Mouse (Mus musculus): ENCODE results near the gene Matn4. TPM values are rescaled to one million over a fixed set of nuclear protein-coding genes. Genes with fewer than 3 reads are reported as not detected.
A peak's percentile ranks its signal among the peaks of the same experiment; 100 is the strongest.

Matn4 gene
- total RNA-seq (2021) = under 1 TPM; 0.26 to 0.43 TPM
- 0.70 and 0.82 TPM in 2 replicates for polyA plus RNA-seq (2012; rRNA removed)
- long read RNA-seq = 0 reads

- WGBS = 26% methylated on average over 9 of the region's 9 CpGs
- TF ChIP-seq POLR2A (IDR thresholded peaks at IDR 0.05; ENCODE audit: insufficient read depth, low read depth, low read length) = no peak
- no peak for TF ChIP-seq CTCF (IDR thresholded peaks at IDR 0.05)
- no peak for TF ChIP-seq EP300 (IDR thresholded peaks at IDR 0.05; ENCODE audit: insufficient read depth, low read depth, low read length)
- peak within 1 kb of the TSS; percentile 33 for H3K9ac ChIP-seq (ENCODE audit: low read depth, low read length)
- peak within 1 kb of the TSS; percentile 43 for H3K4me3 ChIP-seq
- H3K27ac ChIP-seq = no peak within 1 kb of the TSS
- intact Hi-C loops (cut with DNase I) = loop anchor here (10.0 kb wide), 1 partner anchor 270 kb away; no protein-coding TSS in a partner anchor
- H3K27me3 ChIP-seq (ENCODE audit: control insufficient read depth, insufficient read depth, low read length) = peaks cover 8% of the 10 kb centered on the region
- H3K4me1 ChIP-seq (ENCODE audit: control insufficient read depth, insufficient read depth, low read length) = peaks cover 2% of the 10 kb centered on the region; the same call in 1 of the 2 replicates
- H3K79me2 ChIP-seq (replicated peaks; ENCODE audit: control insufficient read depth, insufficient read depth, low read length) = no peaks in the 10 kb centered on the region
- DNase-seq = no peak
- H3K36me3 ChIP-seq (ENCODE audit: control insufficient read depth, insufficient read depth, low read length) = no peaks in the 10 kb centered on the region
These were observed at the start of gene Matn4 for GRCm38 (mm10) chr2:164405060-164405459. Gene Matn4, minus strand, starts transcription at chr2:164405160.

- intact Hi-C loops (cut with DNase I) = no loop called here
- 80% methylated on average over 7 of the region's 7 CpGs for WGBS
- no peak overlapping the region for H3K4me3 ChIP-seq
- no peaks in the 10 kb centered on the region for H3K79me2 ChIP-seq (replicated peaks; ENCODE audit: control insufficient read depth, insufficient read depth, low read length)
- no peaks in the 10 kb centered on the region for H3K27me3 ChIP-seq (ENCODE audit: control insufficient read depth, insufficient read depth, low read length)
- H3K4me1 ChIP-seq (ENCODE audit: control insufficient read depth, insufficient read depth, low read length) = peaks cover 16% of the 10 kb centered on the region
- H3K27ac ChIP-seq = no peak overlapping the region
- no peak for TF ChIP-seq POLR2A (IDR thresholded peaks at IDR 0.05; ENCODE audit: insufficient read depth, low read depth, low read length)
- peak in 1 of 2 experiments; percentile 2 for DNase-seq
- no peaks in the 10 kb centered on the region for H3K36me3 ChIP-seq (ENCODE audit: control insufficient read depth, insufficient read depth, low read length)
- H3K9ac ChIP-seq (ENCODE audit: low read depth, low read length) = no peak overlapping the region
These were observed 49.0 kb upstream of the Matn4 start for GRCm38 (mm10) chr2:164453887-164454500.

DNA sequence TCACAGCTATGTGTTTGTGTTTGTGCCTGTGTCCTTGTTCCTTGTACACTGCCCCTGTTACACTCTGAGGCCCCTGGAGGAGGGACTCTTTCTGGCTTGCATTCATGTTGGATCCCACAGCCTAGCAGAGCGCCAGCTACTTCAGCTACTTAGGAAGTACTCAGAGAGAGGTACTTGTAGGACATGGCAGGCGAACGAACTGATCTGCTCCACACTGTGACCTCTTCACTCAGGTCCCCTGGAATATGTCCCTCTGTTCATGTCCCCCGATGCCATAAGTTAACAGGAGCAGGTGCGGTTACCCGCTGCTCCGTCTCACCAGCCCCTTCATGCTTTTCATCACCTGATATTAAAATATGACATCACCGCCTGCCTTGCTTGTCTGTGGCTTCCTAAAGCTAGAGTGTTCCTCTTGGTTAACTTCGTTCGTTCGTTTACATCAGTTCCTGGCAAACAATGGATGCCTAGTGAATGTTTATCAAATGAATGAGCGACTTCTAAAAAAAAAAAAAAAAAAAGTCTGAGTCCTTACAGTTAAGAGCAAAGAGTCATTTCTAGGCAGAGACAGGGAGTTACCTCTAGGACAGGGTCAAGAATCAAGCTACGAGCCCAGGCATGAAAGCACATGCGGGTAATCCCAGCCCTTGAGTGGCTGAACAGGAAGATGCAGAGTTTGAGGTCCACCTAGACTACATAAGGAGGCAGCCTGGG, 48.2 kb upstream of the Matn4 start:
- TF ChIP-seq EP300 (IDR thresholded peaks at IDR 0.05; ENCODE audit: insufficient read depth, low read depth, low read length) (peak; percentile 55; the same call in 1 of the 2 replicates), CTCF (IDR thresholded peaks at IDR 0.05) (no peak), POLR2A (IDR thresholded peaks at IDR 0.05; ENCODE audit: insufficient read depth, low read depth, low read length) (0 out of 2 replicates have a peak, but pooled peaks have one; percentile 11)
- no peak overlapping the region; the same call in 1 of the 2 replicates for H3K27ac ChIP-seq
- intact Hi-C loops (cut with DNase I) = no loop called here
- H3K27me3 ChIP-seq (ENCODE audit: control insufficient read depth, insufficient read depth, low read length) = no peaks in the 10 kb centered on the region
- H3K79me2 ChIP-seq (replicated peaks; ENCODE audit: control insufficient read depth, insufficient read depth, low read length) = no peaks in the 10 kb centered on the region
- H3K4me1 ChIP-seq (ENCODE audit: control insufficient read depth, insufficient read depth, low read length) = peaks cover 16% of the 10 kb centered on the region
- no peaks in the 10 kb centered on the region for H3K36me3 ChIP-seq (ENCODE audit: control insufficient read depth, insufficient read depth, low read length)
- H3K9ac ChIP-seq (ENCODE audit: low read depth, low read length) = no peak overlapping the region
- H3K4me3 ChIP-seq = no peak overlapping the region
- DNase-seq = peak in 1 of 2 experiments; percentile 62
- WGBS = 40% methylated on average over 14 of the region's 14 CpGs

DNA sequence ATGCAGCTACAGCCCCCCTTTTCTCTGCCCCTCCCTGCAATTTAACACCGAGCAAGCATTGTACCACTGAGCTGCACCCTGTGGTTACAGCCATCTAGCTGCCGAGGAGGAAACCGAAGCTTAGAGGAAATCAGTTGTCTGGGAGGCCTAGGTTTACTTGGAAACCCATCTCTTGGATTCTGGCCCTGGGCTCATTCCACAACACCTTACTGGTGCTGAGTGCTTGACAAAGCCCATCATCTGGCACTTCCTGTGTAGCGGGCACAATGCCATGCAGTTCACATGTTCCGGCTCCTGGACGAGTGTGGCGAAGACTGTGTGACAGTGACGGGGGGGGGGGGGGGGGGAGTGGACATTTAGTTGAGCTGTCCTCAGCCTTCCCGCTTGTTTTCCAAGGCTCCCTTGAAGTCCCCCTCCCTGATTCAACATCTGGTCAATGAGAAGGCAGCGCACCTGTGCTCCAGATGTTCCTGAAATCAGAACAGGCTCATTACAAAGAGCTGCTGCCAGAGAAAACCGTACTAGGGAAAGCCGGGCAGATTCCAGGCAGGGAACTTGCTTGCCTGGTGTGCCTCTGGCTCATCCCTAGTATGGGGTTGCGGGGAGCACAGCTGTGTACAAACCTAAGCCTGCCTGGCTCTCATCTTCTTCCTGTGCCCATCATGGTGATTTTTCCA, 47.2 kb upstream of the Matn4 start:
- TF ChIP-seq CTCF (IDR thresholded peaks at IDR 0.05) (no peak), EP300 (IDR thresholded peaks at IDR 0.05; ENCODE audit: insufficient read depth, low read depth, low read length) (peak; percentile 95)
- no peak overlapping the region for H3K4me3 ChIP-seq
- WGBS = 27% methylated on average over 13 of the region's 13 CpGs
- no peak overlapping the region for H3K9ac ChIP-seq (ENCODE audit: low read depth, low read length)
- DNase-seq = peak; percentile 75 to 77
- no peaks in the 10 kb centered on the region for H3K79me2 ChIP-seq (replicated peaks; ENCODE audit: control insufficient read depth, insufficient read depth, low read length)
- intact Hi-C loops (cut with DNase I) = no loop called here
- H3K36me3 ChIP-seq (ENCODE audit: control insufficient read depth, insufficient read depth, low read length) = no peaks in the 10 kb centered on the region
- H3K27me3 ChIP-seq (ENCODE audit: control insufficient read depth, insufficient read depth, low read length) = no peaks in the 10 kb centered on the region
- H3K27ac ChIP-seq = no peak overlapping the region
- H3K4me1 ChIP-seq (ENCODE audit: control insufficient read depth, insufficient read depth, low read length) = peaks cover 16% of the 10 kb centered on the region

DNA sequence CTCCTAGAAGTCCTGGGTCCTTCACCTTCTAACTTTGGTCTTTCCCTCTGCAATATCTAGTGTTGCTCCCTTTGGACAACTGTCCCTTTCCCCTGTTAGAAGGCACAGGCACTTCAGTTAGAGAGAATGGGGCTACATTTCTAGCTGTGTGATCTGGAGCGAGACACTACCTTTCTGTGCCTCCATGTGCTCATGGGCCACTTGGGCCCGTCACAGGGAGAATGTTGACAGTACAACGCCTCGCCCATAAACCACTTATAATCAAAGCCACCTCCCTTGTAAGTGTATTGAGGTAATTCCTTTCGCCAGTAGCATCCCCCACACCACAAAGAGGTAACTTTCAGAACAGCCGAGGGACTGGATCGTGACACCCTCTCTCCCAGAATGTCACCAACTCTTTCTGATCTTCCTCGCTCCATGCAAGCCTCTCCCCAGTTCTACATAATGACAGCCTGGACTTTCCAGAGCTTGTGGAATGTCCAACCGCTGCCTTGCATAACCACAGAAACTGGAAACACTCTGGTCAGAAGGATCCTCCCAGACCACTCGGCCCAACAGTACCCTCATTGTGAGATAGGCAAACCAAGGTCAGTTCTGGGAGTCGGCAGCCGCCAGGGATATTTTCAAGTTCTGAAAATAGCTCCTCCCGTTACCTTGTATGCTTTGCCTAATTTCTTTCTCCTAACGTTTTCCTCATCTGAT, 44.5 kb upstream of the Matn4 start:
- Histone ChIP-seq H3K79me2 (replicated peaks; ENCODE audit: control insufficient read depth, insufficient read depth, low read length) (no peaks in the 10 kb centered on the region), H3K9ac (ENCODE audit: low read depth, low read length) (no peak overlapping the region), H3K36me3 (ENCODE audit: control insufficient read depth, insufficient read depth, low read length) (no peaks in the 10 kb centered on the region), H3K27me3 (ENCODE audit: control insufficient read depth, insufficient read depth, low read length) (no peaks in the 10 kb centered on the region), H3K4me3 (no peak overlapping the region), H3K27ac (no peak overlapping the region), H3K4me1 (ENCODE audit: control insufficient read depth, insufficient read depth, low read length) (peaks cover 6% of the 10 kb centered on the region)
- intact Hi-C loops (cut with DNase I) = no loop called here
- DNase-seq = no peak
- 73% methylated on average over 14 of the region's 14 CpGs for WGBS
- TF ChIP-seq EP300 (IDR thresholded peaks at IDR 0.05; ENCODE audit: insufficient read depth, low read depth, low read length) (no peak), CTCF (IDR thresholded peaks at IDR 0.05) (no peak), POLR2A (IDR thresholded peaks at IDR 0.05; ENCODE audit: insufficient read depth, low read depth, low read length) (no peak)

Measured in heart, adult 2 months (tissue).